Mouse (Mus musculus) liver, postnatal 0 days (tissue): Measurements from ENCODE around the gene Atf7ip.
A peak's percentile ranks its signal among the peaks of the same experiment; 100 is the strongest.

Experiments used
- CTCF ChIP-seq: sonication (generic); IDR thresholded peaks from 2 replicates; pipeline ENCODE4 v1.5.1; 2016; ENCODE audit warnings: antibody characterized with exemption, low read depth
- EP300 ChIP-seq: IDR thresholded peaks from 2 replicates; pipeline ENCODE4 v1.6.1; 2016; ENCODE audit warnings: antibody characterized with exemption, low read depth, mild to moderate bottlenecking

DNA sequence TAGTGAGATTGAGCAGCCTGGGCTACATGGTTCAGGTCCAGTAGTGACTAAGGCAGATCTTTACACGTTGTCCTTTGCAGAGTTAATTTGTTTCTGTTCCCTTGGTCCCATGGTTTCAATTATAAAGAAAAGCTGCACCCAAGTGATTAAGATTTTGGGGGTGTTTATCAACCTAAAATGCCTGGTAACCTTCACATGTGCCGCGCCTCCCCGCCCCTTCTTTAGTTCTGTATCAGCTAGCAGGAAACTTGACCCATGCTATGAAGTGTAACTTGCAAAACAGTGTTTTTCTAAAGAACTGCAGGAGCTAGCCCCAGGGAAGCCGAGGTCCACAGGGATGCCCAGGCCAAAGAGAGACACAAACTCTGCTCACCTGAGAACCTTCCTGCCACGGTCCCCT, 33.2 kb upstream of the Atf7ip start:
- no peak for TF ChIP-seq CTCF
- TF ChIP-seq EP300, result peak; percentile 87
